Mouse (Mus musculus) midbrain, embryonic 10.5 days (tissue): ENCODE results near the gene Cobl. TPM values are rescaled to one million over a fixed set of nuclear protein-coding genes. Genes with fewer than 3 reads are reported as not detected.

Experiments
- DNase-seq: peaks from one replicate; pipeline ENCODE4 v3.0.0-alpha.2; 2017; ENCODE audit warnings: low spot score
- H3K27ac ChIP-seq: fragments of 300-500 bp; sonication (generic); replicated peaks from 2 replicates; pipeline ENCODE4 v1.5.1; 2016; ENCODE audit warnings: mild to moderate bottlenecking
- H3K27me3 ChIP-seq: fragments of 300-500 bp; sonication (generic); 2 replicates; pipeline ENCODE4 v1.6.1; 2016; ENCODE audit warnings: low read depth, mild to moderate bottlenecking; ENCODE audit not compliant: poor library complexity, severe bottlenecking
- H3K36me3 ChIP-seq: fragments of 300-500 bp; sonication (generic); 2 replicates; pipeline ENCODE4 v1.6.1; 2016; ENCODE audit warnings: mild to moderate bottlenecking, moderate library complexity
- H3K4me1 ChIP-seq: fragments of 300-500 bp; sonication (generic); 2 replicates; pipeline ENCODE4 v1.6.1; 2016
- H3K4me3 ChIP-seq: fragments of 300-500 bp; sonication (generic); 2 replicates; pipeline ENCODE4 v1.5.1; 2016; ENCODE audit warnings: mild to moderate bottlenecking, moderate library complexity
- H3K9me3 ChIP-seq: fragments of 300-500 bp; sonication (generic); replicated peaks from 2 replicates; pipeline ENCODE4 v1.6.1; 2016; ENCODE audit warnings: mild to moderate bottlenecking
- WGBS: fragments of 180-500 bp; shearing (Covaris S2); methylation state at CpG from one replicate; pipeline ENCODE4 v1.1.7; 2016; 5-methylcytosine and 5-hydroxymethylcytosine counted together
- polyA plus RNA-seq: library from polyadenylated mRNA; unstranded; fragments of >200 nt; fragmentation: Nextera tagmentation; extraction: Ambion mirVana; gene quantifications from 2 replicates; pipeline ENCODE4 v1.2.1, GENCODE M21; 2016

The Cobl gene
- polyA plus RNA-seq, 1 experiment from 2014 or later = 1.9 TPM

DNA sequence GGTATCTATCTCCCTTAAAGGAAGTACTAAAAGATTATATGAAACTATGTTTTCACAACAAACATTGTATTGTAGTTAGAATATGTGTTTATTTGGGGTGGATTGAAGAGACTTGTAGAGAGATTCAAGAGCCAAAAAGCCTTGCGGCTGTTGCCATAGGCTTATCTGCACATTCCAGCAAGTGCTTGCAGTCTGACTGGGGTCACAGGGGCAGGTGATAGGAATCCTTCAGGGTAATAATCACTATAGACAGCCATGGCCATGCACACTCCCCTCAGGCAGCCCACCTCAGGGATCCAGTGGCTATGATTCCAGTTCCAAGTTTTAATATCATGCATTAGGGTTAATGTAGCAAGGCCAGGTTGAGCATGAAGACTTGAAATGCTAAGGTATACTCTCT is 249.2 kb downstream of the Cobl start:
- no peak for DNase-seq
- H3K4me1 ChIP-seq = no peaks in the 10 kb centered on the region
- no peaks in the 10 kb centered on the region for H3K9me3 ChIP-seq
- no peaks in the 10 kb centered on the region for H3K36me3 ChIP-seq
- WGBS = 87% methylated on average over 1 of the region's 1 CpGs
- H3K27ac ChIP-seq = no peak overlapping the region
- H3K27me3 ChIP-seq = no peaks in the 10 kb centered on the region
- H3K4me3 ChIP-seq = no peak overlapping the region

DNA sequence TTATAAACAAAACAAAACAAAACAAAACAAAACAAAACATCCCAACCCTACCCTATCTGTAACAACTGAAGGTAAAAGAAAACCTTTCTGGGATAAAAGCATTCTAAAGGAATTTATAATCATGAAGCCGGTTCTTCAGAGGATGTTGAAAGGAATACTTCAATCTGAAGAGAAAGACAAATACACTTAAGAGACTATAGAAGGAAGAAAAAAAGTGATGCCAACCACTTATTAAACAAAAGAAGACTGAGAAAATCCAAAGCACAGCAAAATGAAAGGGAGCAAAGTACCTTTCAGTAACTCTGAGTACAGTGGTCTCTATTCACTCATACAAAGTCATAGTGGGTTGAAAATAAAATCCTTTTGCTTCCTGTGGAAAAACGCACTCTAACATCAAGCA is 256.2 kb downstream of the Cobl start:
- H3K27ac ChIP-seq = no peak overlapping the region
- 88% methylated on average over 2 of the region's 2 CpGs for WGBS
- no peak for DNase-seq
- no peaks in the 10 kb centered on the region for H3K36me3 ChIP-seq
- H3K4me3 ChIP-seq = no peak overlapping the region
- no peaks in the 10 kb centered on the region for H3K9me3 ChIP-seq
- no peaks in the 10 kb centered on the region for H3K27me3 ChIP-seq
- H3K4me1 ChIP-seq = no peaks in the 10 kb centered on the region

DNA sequence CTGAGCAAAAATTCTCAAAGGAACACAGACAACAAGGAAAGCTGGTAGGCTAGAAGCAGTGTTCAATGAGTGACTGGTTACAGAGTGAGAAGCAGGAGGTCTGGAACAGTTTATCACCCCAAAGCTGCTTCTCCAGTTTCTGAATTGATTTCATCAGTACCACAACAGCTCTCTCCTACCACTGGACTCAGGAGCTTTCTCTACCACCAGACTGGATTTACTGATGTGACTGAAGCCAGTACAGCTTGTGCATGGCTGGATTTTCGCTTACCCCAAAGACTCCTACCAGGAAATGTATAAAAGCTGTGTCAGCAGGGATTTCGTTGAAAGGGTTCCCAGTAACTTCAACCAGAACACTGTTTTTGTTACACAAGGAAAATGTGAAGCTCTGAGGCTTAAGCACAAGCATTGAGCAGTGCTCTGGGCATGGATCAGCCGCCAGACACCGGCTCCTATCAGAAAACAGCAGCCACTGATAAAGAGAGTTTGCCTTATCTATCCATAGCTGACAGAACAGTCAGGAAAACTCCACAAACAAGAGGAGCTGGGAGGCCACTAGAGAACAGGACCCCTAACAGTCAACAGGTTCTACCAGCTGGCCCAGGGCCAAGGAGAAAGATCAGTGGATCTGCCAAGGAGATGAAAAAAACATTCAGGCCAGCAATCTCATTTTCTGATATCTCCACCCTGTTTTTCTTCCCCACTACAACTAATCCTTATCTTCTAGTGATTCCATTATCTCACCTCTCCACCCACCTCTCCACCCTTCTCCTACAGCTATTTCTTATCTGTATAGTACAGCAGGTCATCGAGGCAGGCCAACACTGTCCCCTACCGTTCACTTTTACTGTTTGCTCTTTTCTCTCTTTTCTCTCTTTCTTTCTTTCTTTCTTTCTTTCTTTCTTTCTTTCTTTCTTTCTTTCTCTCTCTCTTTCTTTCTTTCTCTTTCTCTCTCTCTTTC is 259.3 kb downstream of the Cobl start:
- 73% methylated on average over 6 of the region's 6 CpGs for WGBS
- no peak overlapping the region for H3K4me3 ChIP-seq
- H3K27ac ChIP-seq = no peak overlapping the region
- no peak for DNase-seq
- no peaks in the 10 kb centered on the region for H3K27me3 ChIP-seq
- no peaks in the 10 kb centered on the region for H3K36me3 ChIP-seq
- no peaks in the 10 kb centered on the region for H3K4me1 ChIP-seq
- H3K9me3 ChIP-seq = no peaks in the 10 kb centered on the region

DNA sequence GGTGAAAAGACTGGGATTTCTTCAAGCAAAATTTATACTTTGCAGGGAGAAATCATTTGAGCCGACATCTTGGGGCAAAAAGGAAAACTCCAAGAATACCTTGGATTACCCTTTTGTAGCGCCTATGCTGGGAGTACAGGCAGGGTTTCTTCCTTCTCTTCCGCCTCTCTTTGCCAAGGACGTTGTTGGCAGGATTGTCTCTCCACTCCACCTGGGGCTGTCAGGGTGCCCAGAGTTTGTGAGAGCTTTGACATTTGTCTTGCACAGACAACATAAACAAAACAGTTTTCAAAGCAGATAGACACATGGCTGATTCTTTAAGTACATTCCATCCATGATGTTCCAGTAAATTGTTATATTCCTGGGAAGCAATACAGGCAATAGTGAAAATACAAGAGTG is 265.3 kb downstream of the Cobl start:
- Histone ChIP-seq H3K4me1 (no peaks in the 10 kb centered on the region), H3K9me3 (no peaks in the 10 kb centered on the region), H3K27me3 (no peaks in the 10 kb centered on the region), H3K27ac (no peak overlapping the region), H3K4me3 (no peak overlapping the region), H3K36me3 (no peaks in the 10 kb centered on the region)
- DNase-seq = no peak
- whole genome bisulfite sequencing = 91% methylated on average over 4 of the region's 4 CpGs

DNA sequence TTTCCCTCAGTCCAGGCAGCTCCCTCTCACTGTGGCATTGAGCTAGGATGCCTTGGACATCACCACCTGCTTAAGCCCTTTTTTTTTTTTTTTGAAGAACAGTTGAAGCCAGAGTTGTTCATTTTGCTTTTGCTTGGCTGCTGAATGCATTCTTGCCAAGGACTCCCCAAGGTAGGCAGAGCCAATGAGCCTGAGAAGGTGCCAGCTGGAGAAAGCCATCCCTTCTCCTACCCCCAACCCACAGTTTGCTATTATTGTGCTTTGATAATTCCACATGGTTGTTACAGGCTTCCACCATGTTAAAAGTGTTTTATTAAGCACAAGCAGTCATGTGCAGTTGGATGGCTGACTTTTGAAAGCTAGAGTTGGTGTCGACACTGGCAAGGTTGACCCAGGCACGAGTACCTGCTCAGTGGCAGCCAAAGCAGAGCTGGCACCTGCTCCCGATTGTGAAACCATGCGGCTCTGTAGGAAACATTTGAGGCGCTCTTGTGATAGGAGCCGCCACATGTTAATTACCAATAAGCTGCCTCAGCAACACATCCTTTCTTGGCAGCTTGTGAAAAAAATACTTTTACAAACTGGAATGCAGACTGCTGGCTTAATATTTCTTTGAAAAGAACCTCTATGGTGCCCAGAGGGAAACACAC is 265.9 kb downstream of the Cobl start:
- Histone ChIP-seq H3K4me3 (no peak overlapping the region), H3K27me3 (no peaks in the 10 kb centered on the region), H3K27ac (no peak overlapping the region), H3K36me3 (no peaks in the 10 kb centered on the region), H3K4me1 (no peaks in the 10 kb centered on the region), H3K9me3 (no peaks in the 10 kb centered on the region)
- WGBS = 92% methylated on average over 6 of the region's 6 CpGs
- DNase-seq = no peak

DNA sequence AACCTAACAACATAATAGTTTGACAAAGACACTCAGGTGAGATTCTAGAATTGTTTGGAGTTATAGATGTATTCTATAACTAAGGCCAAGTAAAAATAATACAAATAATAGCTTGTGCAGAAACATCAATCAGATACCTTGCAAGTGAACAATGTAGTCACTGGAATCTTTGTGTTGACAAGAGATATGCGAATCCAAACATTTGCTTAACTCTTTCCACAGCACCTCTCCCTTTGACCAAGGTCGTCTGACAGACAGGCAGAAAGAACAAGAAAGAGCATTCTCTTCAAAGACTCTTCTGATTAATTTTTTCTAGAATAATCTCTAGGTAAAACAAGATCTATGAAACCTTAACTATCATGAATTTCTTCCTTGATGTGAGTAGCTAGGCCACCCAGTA is 266.7 kb downstream of the Cobl start:
- H3K4me1 ChIP-seq = no peaks in the 10 kb centered on the region

DNA sequence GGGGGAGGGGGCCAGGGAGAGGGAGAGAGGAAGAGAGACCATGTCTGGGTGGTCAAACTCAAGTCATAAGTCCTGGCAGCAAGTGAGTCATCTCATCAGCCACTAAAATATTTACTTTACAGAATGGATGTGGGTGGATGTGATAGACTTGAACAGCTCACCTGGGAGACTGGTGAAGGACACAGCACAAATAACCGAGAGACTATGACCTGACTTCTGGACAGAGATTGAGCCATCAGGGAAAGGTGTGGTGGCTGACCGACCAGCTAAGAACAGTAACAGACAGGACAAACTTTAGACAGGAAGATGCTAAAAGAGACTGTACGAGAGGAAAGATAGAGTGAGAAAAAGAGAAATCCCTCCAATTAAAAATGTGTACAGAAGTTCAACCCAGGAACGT is 267.2 kb downstream of the Cobl start:
- WGBS = 87% methylated on average over 4 of the region's 4 CpGs

More for the DNA sequence above, 266.7 kb downstream of the Cobl start:
- Histone ChIP-seq H3K4me3 (no peak overlapping the region), H3K9me3 (no peaks in the 10 kb centered on the region), H3K36me3 (no peaks in the 10 kb centered on the region), H3K27ac (no peak overlapping the region), H3K27me3 (no peaks in the 10 kb centered on the region)
- DNase-seq = no peak
- 88% methylated on average over 2 of the region's 2 CpGs for WGBS

DNA sequence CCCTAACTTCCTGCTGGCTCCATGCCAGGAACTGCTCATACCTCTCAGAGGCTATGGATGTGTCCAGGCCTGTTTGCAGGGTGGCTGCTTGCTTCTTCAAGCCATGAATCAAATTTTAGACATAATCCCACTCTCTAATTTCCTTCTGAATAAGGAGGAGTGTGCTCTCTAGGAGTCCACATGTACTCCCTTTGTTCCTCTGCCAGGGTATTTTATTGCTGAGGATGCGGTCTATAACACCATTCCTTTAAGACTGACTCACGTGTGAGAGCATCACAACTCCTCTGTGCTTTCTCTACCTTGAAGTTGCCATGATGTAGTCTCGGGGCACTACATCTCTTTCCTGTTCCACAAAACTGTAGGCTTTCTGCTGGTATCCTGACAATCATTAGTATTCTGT is 269.4 kb downstream of the Cobl start:
- Histone ChIP-seq H3K4me1 (no peaks in the 10 kb centered on the region), H3K27me3 (no peaks in the 10 kb centered on the region), H3K36me3 (no peaks in the 10 kb centered on the region), H3K4me3 (no peak overlapping the region), H3K27ac (no peak overlapping the region), H3K9me3 (no peaks in the 10 kb centered on the region)
- WGBS = 84% methylated on average over 3 of the region's 3 CpGs
- no peak for DNase-seq

More for the DNA sequence above, 267.2 kb downstream of the Cobl start:
- DNase-seq = no peak
- Histone ChIP-seq H3K36me3 (no peaks in the 10 kb centered on the region), H3K9me3 (no peaks in the 10 kb centered on the region), H3K4me3 (no peak overlapping the region), H3K4me1 (no peaks in the 10 kb centered on the region), H3K27me3 (no peaks in the 10 kb centered on the region), H3K27ac (no peak overlapping the region)

DNA sequence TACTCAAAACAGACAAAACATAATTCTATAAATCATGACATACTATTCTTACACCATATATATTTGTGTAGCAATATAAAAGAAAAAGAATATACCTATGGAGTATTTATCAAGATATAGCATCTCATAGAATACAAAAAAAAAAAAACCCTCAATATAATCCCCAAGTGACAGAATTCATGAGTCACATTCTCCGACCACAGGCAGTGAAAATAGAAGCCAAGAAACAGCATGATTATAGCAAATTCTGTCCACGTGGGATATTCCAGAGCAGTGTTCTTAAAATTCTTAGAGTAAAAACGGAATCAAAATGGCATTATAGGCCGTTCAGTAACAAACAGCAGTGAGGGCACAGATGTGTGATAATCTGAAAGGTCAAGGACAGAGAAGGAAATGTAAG is 271.4 kb downstream of the Cobl start:
- Histone ChIP-seq H3K36me3 (no peaks in the 10 kb centered on the region), H3K4me3 (no peak overlapping the region), H3K27me3 (no peaks in the 10 kb centered on the region), H3K27ac (no peak overlapping the region), H3K9me3 (no peaks in the 10 kb centered on the region), H3K4me1 (no peaks in the 10 kb centered on the region)
- 78% methylated on average over 4 of the region's 4 CpGs for WGBS
- DNase-seq = no peak

DNA sequence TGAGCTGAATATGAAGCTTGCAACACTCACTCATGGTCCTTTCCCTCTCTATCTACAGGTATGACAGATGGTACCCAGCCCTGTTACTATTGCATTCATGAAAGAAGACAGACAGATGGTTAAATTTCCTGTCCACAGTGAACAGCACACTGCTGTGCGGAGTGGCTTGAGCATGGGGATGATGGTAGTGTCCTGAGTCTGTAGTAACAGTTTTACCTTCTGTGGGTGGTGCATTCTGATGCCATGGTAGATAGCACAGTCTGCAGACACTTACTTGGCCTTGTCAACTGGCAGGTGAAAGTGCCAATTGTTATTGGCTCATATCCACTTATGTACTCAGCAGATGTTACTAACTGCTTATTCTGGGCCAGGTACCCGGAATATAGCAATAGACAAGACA is 273.4 kb downstream of the Cobl start:
- 90% methylated on average over 2 of the region's 2 CpGs for WGBS
- Histone ChIP-seq H3K27me3 (no peaks in the 10 kb centered on the region), H3K27ac (no peak overlapping the region), H3K4me1 (no peaks in the 10 kb centered on the region), H3K36me3 (no peaks in the 10 kb centered on the region), H3K4me3 (no peak overlapping the region), H3K9me3 (no peaks in the 10 kb centered on the region)
- no peak for DNase-seq

DNA sequence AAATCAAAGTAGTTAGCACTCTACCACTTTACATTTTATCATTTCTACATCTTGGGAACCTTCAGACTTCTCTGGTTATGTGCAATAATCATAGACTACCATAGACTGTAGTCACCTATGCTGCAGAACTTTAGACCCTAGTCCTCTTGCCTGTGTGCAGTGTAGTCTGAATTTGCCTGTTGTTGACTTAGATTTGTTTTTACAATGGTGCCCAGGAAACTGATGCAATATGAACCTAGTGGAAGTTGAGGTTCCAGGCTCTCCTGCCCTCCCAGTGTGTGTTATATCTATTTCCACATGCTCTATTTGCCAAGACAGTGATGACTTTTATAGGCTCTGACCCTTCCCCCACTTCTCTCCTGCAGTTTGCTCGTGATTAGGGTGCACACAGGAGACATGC is 274.3 kb downstream of the Cobl start:
- H3K36me3 ChIP-seq = no peaks in the 10 kb centered on the region
- DNase-seq = no peak
- 74% methylated on average over 1 of the region's 1 CpGs for WGBS
- H3K4me1 ChIP-seq = no peaks in the 10 kb centered on the region
- H3K27ac ChIP-seq = no peak overlapping the region
- H3K9me3 ChIP-seq = no peaks in the 10 kb centered on the region
- no peak overlapping the region for H3K4me3 ChIP-seq
- H3K27me3 ChIP-seq = no peaks in the 10 kb centered on the region
